Mouse (Mus musculus): Measurements from ENCODE around the gene Erbin.

The Erbin gene

DNA sequence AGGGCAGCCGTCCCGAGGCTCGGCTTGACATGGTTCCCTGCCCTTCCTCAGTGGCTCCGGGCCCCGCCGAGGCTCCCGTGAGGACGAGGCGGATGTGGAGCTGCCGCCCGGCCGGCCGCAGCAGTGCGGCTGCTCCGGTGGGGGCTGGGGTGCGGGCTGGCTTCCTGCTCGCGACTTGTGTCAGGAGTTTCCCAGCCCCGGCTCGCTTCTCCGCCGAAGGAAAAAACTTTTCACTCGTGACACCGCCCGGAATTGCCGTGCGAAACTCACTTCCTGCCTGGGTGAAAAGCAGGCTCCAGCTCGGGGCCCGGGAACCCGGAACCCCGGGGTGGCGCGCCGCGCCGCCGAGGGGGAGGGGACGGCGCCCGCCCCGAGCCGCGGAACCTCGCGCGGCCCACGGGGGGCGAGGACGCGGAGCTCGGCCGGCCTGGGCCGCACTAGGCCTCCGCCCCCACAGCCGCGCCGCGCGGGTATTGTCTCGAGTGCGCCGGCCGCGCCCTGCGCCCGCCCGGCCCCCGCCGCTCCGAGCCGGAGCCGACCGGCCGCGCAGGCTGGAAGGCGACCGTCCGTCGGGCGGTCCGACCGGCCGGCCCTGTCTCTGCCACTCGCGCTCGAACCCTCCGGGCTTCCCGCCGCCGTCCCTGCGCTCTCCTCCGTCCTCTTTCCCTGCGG lies at the start of gene Erbin:
Gene Erbin, minus strand, starts transcription at position 254 of the 672 bp plus-strand sequence.
- in situ Hi-C loops (cut with MboI, MseI) = no loop called here

- in situ Hi-C loops (cut with MboI, MseI) = loop anchor here (10.0 kb wide), 1 partner anchor 1105 kb away; no protein-coding TSS in a partner anchor
These were observed 49.6 kb upstream of the Erbin start for GRCm38 (mm10) chr13:103969912-103970311.

DNA sequence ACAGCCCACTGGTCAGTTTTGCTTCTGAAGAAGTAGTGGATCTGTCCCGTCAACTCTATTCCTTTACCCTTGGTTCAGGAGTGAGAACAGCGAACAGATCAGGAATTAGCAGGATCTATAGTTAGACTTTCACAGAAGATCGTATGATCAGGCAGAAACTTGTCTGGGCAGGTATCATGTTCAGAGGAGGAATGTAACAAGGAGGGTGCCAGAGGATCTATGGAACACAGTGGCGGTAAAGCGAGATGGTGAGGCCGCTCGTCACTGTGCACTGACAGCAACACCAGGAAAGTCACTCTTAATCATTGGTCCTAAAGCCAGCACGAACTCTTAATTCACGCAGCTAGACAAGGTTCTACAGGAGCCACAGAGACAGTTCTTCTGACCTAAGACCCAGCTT lies 47.7 kb upstream of the Erbin start:
- in situ Hi-C loops (cut with MboI, MseI) = loop anchor here (10.0 kb wide), 1 partner anchor 1103 kb away; no protein-coding TSS in a partner anchor

DNA sequence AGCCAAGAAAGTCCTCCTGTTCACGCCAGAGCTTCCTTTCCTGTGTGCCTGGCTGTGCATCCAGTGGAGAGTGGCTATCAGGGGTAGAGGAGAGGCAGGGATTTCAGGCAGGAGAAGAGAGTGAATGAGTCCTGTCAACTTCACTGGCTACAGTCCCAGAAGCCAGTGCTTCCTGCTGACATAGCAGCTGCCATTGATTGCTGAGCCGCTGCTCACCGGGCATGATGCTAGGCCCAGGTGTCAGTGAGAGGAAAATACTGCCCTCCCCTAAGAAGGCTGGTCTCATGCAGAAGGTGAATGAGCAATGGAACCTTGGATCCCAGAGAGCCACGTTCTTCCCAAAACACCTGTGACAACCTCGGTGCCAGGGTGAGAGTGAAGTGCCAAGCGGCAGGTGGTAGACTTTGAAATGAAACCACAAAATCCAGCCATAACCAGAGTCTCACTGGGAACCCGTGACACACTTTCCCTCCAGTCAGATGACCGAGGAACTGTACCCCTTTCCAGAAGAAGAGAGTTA lies 46.4 kb upstream of the Erbin start:
- in situ Hi-C loops (cut with MboI, MseI) = loop anchor here (10.0 kb wide), 1 partner anchor 1102 kb away; no protein-coding TSS in a partner anchor

DNA sequence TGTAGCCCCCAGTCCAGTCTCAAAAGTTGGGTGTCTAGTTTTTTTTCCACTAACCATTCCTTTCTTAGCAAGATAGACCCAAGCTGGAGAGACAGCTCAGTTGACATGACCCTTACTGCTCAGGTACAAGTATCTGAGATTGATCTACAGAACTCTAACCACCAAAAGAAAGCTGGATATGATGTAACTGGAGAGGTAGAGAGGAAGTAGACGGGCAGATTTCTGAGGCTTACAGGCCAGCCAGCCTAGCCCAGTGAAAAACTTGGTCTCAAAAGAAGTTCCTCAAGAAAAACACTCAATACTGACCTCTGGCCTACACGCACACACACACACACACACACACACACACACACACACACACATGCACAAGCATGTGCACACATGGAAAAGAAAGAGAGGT lies 44.9 kb upstream of the Erbin start:
- in situ Hi-C loops (cut with MboI, MseI) = loop anchor here (10.0 kb wide), 1 partner anchor 1100 kb away; no protein-coding TSS in a partner anchor

- in situ Hi-C loops (cut with MboI, MseI) = loop anchor here (10.0 kb wide), 1 partner anchor 1098 kb away; no protein-coding TSS in a partner anchor
These were observed 42.8 kb upstream of the Erbin start for GRCm38 (mm10) chr13:103963094-103963493.

DNA sequence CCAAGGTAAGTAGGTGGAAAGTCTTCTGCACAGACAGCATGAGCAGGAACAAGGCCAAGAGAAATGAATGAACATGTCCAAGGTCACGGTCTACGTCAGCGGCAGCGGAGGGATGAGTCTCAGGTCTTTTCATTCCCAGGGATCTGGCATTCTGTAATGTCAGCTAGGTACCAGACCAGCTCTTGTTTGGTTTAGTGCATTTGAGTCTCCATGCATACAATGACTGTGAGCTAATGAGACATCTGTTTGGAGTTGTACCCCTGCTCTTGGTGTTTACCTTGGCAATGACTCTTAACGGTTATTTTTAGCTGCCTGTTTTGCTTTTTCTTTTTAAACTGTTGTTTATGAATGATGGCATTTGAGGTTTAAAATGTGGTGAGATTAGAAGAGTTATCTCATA lies 39.5 kb upstream of the Erbin start:
- in situ Hi-C loops (cut with MboI, MseI) = loop anchor here (10.0 kb wide), 1 partner anchor 1095 kb away; no protein-coding TSS in a partner anchor

GRCm38 (mm10) chr13:103958607-103959123 lies 38.4 kb upstream of the Erbin start:
- in situ Hi-C loops (cut with MboI, MseI) = no loop called here

- in situ Hi-C loops (cut with MboI, MseI) = no loop called here
These were observed 37.0 kb upstream of the Erbin start for GRCm38 (mm10) chr13:103957175-103957940.

DNA sequence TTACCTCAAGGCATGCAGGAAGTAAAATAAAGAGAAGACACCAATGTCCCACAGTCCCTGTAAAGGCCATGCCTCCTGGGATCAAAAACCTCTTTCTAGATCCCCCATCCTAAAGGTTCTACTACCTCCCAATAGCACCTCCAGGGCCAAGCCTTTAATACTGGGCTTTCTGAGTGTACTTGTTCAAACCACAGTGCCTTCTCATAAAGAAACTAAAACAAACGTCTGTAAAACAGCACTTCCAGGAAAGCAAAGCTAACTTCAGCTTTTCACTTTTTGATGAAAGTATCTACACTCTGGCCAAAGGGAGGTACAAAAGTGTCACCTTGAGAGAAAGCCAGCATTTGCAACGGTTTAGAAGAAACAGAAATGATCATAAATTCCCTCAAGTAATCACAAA lies 35.3 kb upstream of the Erbin start:
- in situ Hi-C loops (cut with MboI, MseI) = no loop called here

GRCm38 (mm10) chr13:103951393-103951792 lies 31.1 kb upstream of the Erbin start:
- in situ Hi-C loops (cut with MboI, MseI) = no loop called here

- in situ Hi-C loops (cut with MboI, MseI) = no loop called here
These were observed 20.5 kb upstream of the Erbin start for GRCm38 (mm10) chr13:103940796-103941195.

DNA sequence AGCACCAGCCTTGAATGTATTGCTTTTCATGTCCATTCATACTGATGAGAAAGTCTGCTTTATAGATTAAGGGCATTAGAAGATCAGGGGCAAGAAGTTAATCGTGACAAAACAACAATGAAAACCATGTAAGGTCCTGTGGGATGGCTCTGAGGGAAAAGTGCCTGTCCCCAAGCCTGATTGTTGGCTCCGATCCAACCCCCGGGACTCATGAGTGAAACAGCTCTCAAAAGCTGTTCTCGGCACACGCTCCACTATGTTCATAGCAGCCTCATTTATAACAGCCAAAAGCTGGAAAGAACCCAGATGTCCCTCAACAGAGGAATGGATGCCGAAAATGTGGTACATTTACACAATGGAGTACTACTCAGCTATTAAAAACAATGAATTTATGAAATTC lies 4.3 kb upstream of the Erbin start:
- in situ Hi-C loops (cut with MboI, MseI) = no loop called here

GRCm38 (mm10) chr13:103923402-103924065 lies 3.2 kb upstream of the Erbin start:
- in situ Hi-C loops (cut with MboI, MseI) = no loop called here

DNA sequence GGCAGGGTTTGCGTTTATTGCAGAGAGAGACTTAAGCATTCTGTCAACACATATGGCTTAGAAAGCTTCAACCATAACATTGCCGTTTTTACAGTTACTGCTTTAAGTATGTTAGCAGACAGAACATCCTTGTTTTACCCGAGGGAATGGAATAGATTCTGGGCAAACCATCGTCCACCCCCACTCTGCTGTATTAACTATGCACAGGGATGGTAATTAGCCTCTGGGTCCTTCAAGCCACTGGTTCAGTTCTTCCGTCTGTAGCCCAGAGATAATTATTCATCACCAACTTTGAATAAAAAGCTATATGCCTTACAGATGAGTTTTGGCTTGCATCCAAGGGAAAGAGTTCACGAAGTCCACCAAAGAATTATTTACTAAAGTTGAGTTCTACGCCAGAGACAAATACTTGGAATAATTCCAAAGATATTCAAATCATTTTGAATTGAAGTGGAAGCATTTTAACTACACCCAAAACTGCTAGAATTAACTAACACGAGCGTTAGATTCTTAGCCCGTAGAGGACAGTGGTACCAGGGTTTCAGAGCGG lies 1.6 kb upstream of the Erbin start:
- in situ Hi-C loops (cut with MboI, MseI) = no loop called here

DNA sequence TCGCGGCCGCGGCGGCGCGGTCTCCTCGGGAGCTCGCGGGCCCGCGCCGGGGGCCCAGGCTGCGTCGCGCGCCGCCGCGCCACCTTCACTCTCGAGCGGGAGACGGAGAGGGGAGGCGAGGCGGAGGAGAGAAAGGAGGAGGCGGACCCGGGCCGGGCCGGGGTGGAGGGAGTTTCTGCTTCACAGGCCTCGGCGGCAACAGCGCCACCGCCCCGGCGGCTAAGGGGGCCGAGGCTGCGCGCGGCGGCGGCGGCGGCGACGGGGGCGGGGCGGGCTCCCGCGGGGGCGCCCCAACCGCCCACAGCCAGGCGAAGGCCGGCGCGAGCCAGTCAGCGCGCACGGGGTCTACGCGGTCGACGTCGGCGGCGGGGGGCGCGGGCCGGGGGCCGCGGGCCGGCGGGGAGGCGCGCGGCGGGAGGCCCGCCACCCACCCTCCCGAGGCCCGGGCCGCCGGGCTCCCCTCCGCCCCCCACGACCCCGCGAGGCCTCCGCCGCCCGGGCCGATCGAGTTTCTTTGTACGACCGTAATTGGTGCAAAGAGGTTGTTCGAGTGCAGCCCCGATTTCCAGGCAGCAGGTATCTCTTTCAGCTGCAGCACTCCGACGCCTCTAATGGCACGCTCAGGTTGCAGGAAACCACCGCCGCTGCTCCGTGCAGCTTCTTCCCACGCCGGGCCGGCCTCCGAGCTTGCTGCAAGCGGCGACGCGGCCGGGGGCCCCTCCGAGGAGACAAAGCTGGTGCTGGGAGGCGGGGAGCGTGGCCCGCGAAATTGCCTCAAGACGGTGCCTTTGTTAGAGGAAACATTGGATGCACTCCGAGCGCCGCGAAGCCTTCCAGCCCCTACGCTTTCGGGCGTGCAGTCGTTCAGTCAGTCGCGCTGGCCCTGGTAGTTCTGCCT lies 868 bp upstream of the Erbin start:
- in situ Hi-C loops (cut with MboI, MseI) = no loop called here

- in situ Hi-C loops (cut with MboI, MseI) = no loop called here
These were observed 406 bp downstream of the Erbin start for GRCm38 (mm10) chr13:103919956-103920260.

DNA sequence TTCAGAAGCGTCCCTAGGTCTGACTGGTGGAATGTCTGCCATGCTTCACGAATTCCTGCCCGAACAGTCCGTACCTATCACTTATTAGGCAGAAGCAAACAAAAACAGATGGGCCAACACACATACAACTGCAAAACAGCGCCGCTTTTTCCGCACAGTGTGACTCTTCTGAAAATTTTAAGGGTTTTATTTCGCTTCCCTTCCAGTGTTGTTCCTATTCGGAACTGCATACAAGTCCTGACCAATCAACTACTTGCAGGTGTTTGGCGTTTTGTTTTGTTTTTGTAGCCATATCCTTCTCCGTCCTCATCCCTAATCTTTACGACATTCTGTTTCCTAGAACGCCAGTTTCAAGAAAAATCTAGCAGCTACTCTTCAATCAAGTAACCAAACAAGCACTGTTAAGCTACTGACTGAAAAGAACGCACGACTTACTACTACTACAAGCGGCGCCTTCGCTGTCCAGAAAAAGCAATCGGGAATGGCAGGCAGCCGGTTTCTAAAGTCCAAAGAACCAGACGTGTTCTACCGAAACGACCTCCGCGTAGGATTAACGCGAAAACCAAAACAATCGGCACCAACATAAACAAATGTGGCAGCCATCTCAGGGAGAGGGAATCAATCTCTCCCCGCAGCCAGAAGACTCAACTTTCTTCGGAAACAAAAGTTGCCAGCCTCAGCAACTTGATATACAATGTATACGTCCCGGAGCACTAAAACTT lies 919 bp downstream of the Erbin start:
- in situ Hi-C loops (cut with MboI, MseI) = no loop called here

GRCm38 (mm10) chr13:103918432-103918831 lies 1.9 kb downstream of the Erbin start:
- in situ Hi-C loops (cut with MboI, MseI) = no loop called here
